ENCODE assay signal across 34 mouse cellular contexts in the genomic region with DNA sequence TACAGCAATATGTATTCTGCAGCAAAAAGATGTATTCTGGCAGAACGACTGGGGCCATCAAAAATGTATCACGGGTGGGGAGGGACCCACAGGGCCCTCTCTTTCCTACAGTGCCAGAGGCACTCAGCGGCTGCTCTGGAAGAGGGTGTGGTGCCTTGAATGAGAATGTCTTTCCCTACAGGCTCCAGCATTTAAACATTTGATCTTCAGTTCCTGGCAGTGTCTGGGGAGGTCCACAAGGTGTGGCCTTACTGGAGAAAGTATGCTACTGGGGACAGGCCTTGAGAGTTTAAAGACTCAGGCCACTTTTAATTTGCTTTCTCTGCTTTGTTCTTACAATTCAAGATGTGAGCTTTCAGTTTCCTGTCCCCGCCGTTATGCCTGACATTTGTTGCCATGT. TPM values are rescaled to one million over a fixed set of nuclear protein-coding genes. Genes with fewer than 3 reads are reported as not detected.
"Had no signal": no experiment of that assay in that cellular context is flagged by ENCODE, and none has a peak within 500 bp of the region (broad histone marks: within the 10 kb centered on the region; RNA-seq: fewer than 3 reads in every experiment).

No protein-coding gene starts in this region.

- H3K4me3 ChIP-seq: limb, embryonic 10.5 days; limb, embryonic 12.5 days; limb, embryonic 13.5 days; limb, embryonic 15.5 days; liver, embryonic 12.5 days; liver, embryonic 13.5 days; liver, embryonic 15.5 days; lung, embryonic 15.5 days; megakaryocyte, embryonic 14.5 days; midbrain, embryonic 10.5 days; midbrain, embryonic 12.5 days; midbrain, embryonic 13.5 days; midbrain, embryonic 15.5 days; myocyte; neural tube, embryonic 12.5 days had no signal

- DNase-seq: left cerebral cortex, postnatal 4 days; liver; liver, embryonic 13.5 days; liver, postnatal 0 days; lung, adult 18-20 months; lung, adult 2 months; lung, embryonic 14.5 days; lung, postnatal 10 days; lung, postnatal 14 days; lung, postnatal 36 days; lung, postnatal 4 days; midbrain, embryonic 14.5 days had no signal

- H3K27ac ChIP-seq: limb, embryonic 10.5 days; limb, embryonic 12.5 days; limb, embryonic 13.5 days; limb, embryonic 15.5 days; liver, embryonic 12.5 days; liver, embryonic 13.5 days; liver, embryonic 14.5 days; liver, embryonic 15.5 days; lung, embryonic 15.5 days; macrophage; midbrain, embryonic 10.5 days; midbrain, embryonic 12.5 days; midbrain, embryonic 13.5 days; midbrain, embryonic 15.5 days; neural tube, embryonic 12.5 days had no signal

RNA-seq across cellular contexts. Expression of a gene that starts 25.7 kb away (rescaled TPM):
- total RNA-seq: monocyte, adult 5-6 weeks had no signal

RNA-seq across cellular contexts. Expression of a gene that starts 25.9 kb away (rescaled TPM):
- total RNA-seq: left cerebral cortex, postnatal 25 days; liver, adult 2 months; megakaryocyte progenitor cell, adult 5-6 weeks; megakaryocyte, adult 5-6 weeks; midbrain, postnatal 0 days; monocyte, adult 5-6 weeks had no signal
